Mouse (Mus musculus): ENCODE measurements around the gene A730049H05Rik. TPM values are rescaled to one million over a fixed set of nuclear protein-coding genes. Genes with fewer than 3 reads are reported as not detected.

A730049H05Rik gene
- polyA plus RNA-seq, 1 experiment from 2014 or later = 0.50 TPM

- Histone ChIP-seq H3K4me1 (replicated peaks; ENCODE audit: control insufficient read depth, insufficient read depth) (no peaks in the 10 kb centered on the region), H3K27ac (replicated peaks) (no peak overlapping the region; the same call in 1 of the 2 replicates), H3K36me3 (ENCODE audit: control insufficient read depth, insufficient read depth, low read length) (no peaks in the 10 kb centered on the region), H3K9me3 (ENCODE audit: control insufficient read depth, low read length) (no peaks in the 10 kb centered on the region), H3K4me2 (replicated peaks; ENCODE audit: low read depth) (no peak overlapping the region), H3K27me3 (ENCODE audit: control insufficient read depth, insufficient read depth, low read length) (no peaks in the 10 kb centered on the region), H3K4me3 (ENCODE audit: low read depth, low read length) (no peak overlapping the region), H3K9ac (ENCODE audit: low read length) (no peak overlapping the region)
- DNase-seq (ENCODE audit: low spot score) = no peak
- TF ChIP-seq CTCF (IDR thresholded peaks at IDR 0.05; ENCODE audit: low read depth) (no peak), EP300 (optimal IDR thresholded peaks at IDR 0.05) (no peak)
- 84% methylated on average over 3 of the region's 3 CpGs for WGBS
- no peak for ATAC-seq (ENCODE audit: low FRiP score, low TSS enrichment)
Measured at GRCm38 (mm10) chr6:92804254-92804971, 11.9 kb upstream of the A730049H05Rik start.

GRCm38 (mm10) chr6:92809818-92810217, 6.5 kb upstream of the A730049H05Rik start:
- Histone ChIP-seq H3K9ac (ENCODE audit: low read length) (no peak overlapping the region), H3K4me2 (replicated peaks; ENCODE audit: low read depth) (no peak overlapping the region), H3K27ac (replicated peaks) (no peak overlapping the region), H3K9me3 (ENCODE audit: control insufficient read depth, low read length) (no peaks in the 10 kb centered on the region), H3K4me3 (ENCODE audit: low read depth, low read length) (no peak overlapping the region), H3K36me3 (ENCODE audit: control insufficient read depth, insufficient read depth, low read length) (no peaks in the 10 kb centered on the region), H3K4me1 (replicated peaks; ENCODE audit: control insufficient read depth, insufficient read depth) (no peaks in the 10 kb centered on the region), H3K27me3 (ENCODE audit: control insufficient read depth, insufficient read depth, low read length) (no peaks in the 10 kb centered on the region)
- ATAC-seq (ENCODE audit: low FRiP score, low TSS enrichment) (no peak), DNase-seq (ENCODE audit: low spot score) (no peak)
- WGBS = 89% methylated on average over 3 of the region's 3 CpGs
- no peak for TF ChIP-seq CTCF (IDR thresholded peaks at IDR 0.05; ENCODE audit: low read depth)
- no peak for TF ChIP-seq EP300 (optimal IDR thresholded peaks at IDR 0.05)

- Histone ChIP-seq H3K4me1 (replicated peaks; ENCODE audit: control insufficient read depth, insufficient read depth) (no peaks in the 10 kb centered on the region), H3K36me3 (ENCODE audit: control insufficient read depth, insufficient read depth, low read length) (no peaks in the 10 kb centered on the region), H3K9me3 (ENCODE audit: control insufficient read depth, low read length) (no peaks in the 10 kb centered on the region), H3K27ac (replicated peaks) (no peak overlapping the region), H3K9ac (ENCODE audit: low read length) (no peak overlapping the region), H3K4me2 (replicated peaks; ENCODE audit: low read depth) (no peak overlapping the region), H3K27me3 (ENCODE audit: control insufficient read depth, insufficient read depth, low read length) (no peaks in the 10 kb centered on the region), H3K4me3 (ENCODE audit: low read depth, low read length) (no peak overlapping the region)
- TF ChIP-seq EP300 (optimal IDR thresholded peaks at IDR 0.05) = no peak
- no peak for TF ChIP-seq CTCF (IDR thresholded peaks at IDR 0.05; ENCODE audit: low read depth)
- WGBS = 90% methylated on average over 2 of the region's 2 CpGs
- ATAC-seq (ENCODE audit: low FRiP score, low TSS enrichment) (no peak), DNase-seq (ENCODE audit: low spot score) (no peak)
Measured at GRCm38 (mm10) chr6:92810628-92811027, 5.7 kb upstream of the A730049H05Rik start.

- H3K27ac ChIP-seq (replicated peaks) = no peak overlapping the region
- H3K4me3 ChIP-seq (ENCODE audit: low read depth, low read length) = no peak overlapping the region
- H3K4me2 ChIP-seq (replicated peaks; ENCODE audit: low read depth) = no peak overlapping the region
- no peaks in the 10 kb centered on the region for H3K9me3 ChIP-seq (ENCODE audit: control insufficient read depth, low read length)
- ATAC-seq (ENCODE audit: low FRiP score, low TSS enrichment) (no peak), DNase-seq (ENCODE audit: low spot score) (no peak)
- no peaks in the 10 kb centered on the region for H3K27me3 ChIP-seq (ENCODE audit: control insufficient read depth, insufficient read depth, low read length)
- no peak overlapping the region for H3K9ac ChIP-seq (ENCODE audit: low read length)
- H3K4me1 ChIP-seq (replicated peaks; ENCODE audit: control insufficient read depth, insufficient read depth) = no peaks in the 10 kb centered on the region
- H3K36me3 ChIP-seq (ENCODE audit: control insufficient read depth, insufficient read depth, low read length) = no peaks in the 10 kb centered on the region
- TF ChIP-seq EP300 (optimal IDR thresholded peaks at IDR 0.05) (no peak), CTCF (IDR thresholded peaks at IDR 0.05; ENCODE audit: low read depth) (no peak)
Measured at GRCm38 (mm10) chr6:92811566-92811965, 4.7 kb upstream of the A730049H05Rik start.

GRCm38 (mm10) chr6:92812702-92813370, 3.4 kb upstream of the A730049H05Rik start:
- no peaks in the 10 kb centered on the region for H3K9me3 ChIP-seq (ENCODE audit: control insufficient read depth, low read length)
- no peaks in the 10 kb centered on the region for H3K27me3 ChIP-seq (ENCODE audit: control insufficient read depth, insufficient read depth, low read length)
- WGBS = 55% methylated on average over 2 of the region's 2 CpGs
- TF ChIP-seq EP300 (optimal IDR thresholded peaks at IDR 0.05) = no peak
- no peak for TF ChIP-seq CTCF (IDR thresholded peaks at IDR 0.05; ENCODE audit: low read depth)
- no peak overlapping the region for H3K4me2 ChIP-seq (replicated peaks; ENCODE audit: low read depth)
- no peaks in the 10 kb centered on the region for H3K36me3 ChIP-seq (ENCODE audit: control insufficient read depth, insufficient read depth, low read length)
- no peak overlapping the region for H3K9ac ChIP-seq (ENCODE audit: low read length)
- no peaks in the 10 kb centered on the region for H3K4me1 ChIP-seq (replicated peaks; ENCODE audit: control insufficient read depth, insufficient read depth)
- no peak for DNase-seq (ENCODE audit: low spot score)
- no peak overlapping the region for H3K4me3 ChIP-seq (ENCODE audit: low read depth, low read length)
- ATAC-seq (ENCODE audit: low FRiP score, low TSS enrichment) = no peak
- H3K27ac ChIP-seq (replicated peaks) = no peak overlapping the region; the same call in 1 of the 2 replicates

- Histone ChIP-seq H3K4me2 (replicated peaks; ENCODE audit: low read depth) (no peak overlapping the region), H3K4me3 (ENCODE audit: low read depth, low read length) (no peak overlapping the region), H3K4me1 (replicated peaks; ENCODE audit: control insufficient read depth, insufficient read depth) (no peaks in the 10 kb centered on the region), H3K36me3 (ENCODE audit: control insufficient read depth, insufficient read depth, low read length) (no peaks in the 10 kb centered on the region), H3K27me3 (ENCODE audit: control insufficient read depth, insufficient read depth, low read length) (no peaks in the 10 kb centered on the region), H3K27ac (replicated peaks) (no peak overlapping the region), H3K9ac (ENCODE audit: low read length) (no peak overlapping the region), H3K9me3 (ENCODE audit: control insufficient read depth, low read length) (no peaks in the 10 kb centered on the region)
- 75% methylated on average over 8 of the region's 8 CpGs for WGBS
- ATAC-seq (ENCODE audit: low FRiP score, low TSS enrichment) = no peak
- TF ChIP-seq CTCF (IDR thresholded peaks at IDR 0.05; ENCODE audit: low read depth) = no peak
- no peak for TF ChIP-seq EP300 (optimal IDR thresholded peaks at IDR 0.05)
- DNase-seq (ENCODE audit: low spot score) = no peak
Measured at GRCm38 (mm10) chr6:92817661-92818060, 1.4 kb downstream of the A730049H05Rik start.

All from stomach, postnatal 0 days (tissue).